Comparison of ENCODE assay signal across 9 mouse cellular contexts in genomic region chr17:45601877-45602304, GRCm38 (mm10). TPM values are rescaled to one million over a fixed set of nuclear protein-coding genes. Genes with fewer than 3 reads are reported as not detected.
A peak's percentile ranks its signal among the peaks of the same experiment; 100 is the strongest.
DNase-seq lines count a peak whose midpoint lies in the region; ATAC-seq and TF ChIP-seq lines count a peak whose summit lies in the region.
"Had no signal": no experiment of that assay in that cellular context is flagged by ENCODE, and none has a peak within 500 bp of the region (broad histone marks: within the 10 kb centered on the region; RNA-seq: fewer than 3 reads in every experiment).

Gene Mymx (minus strand): TSS chr17:45602102.

- in situ Hi-C loops in ES-E14 (cut with MboI; ENCODE audit: low sequenced_read_pairs in 2 of 2, unreplicated experiment in 2 of 2): no loop called here

- peaks cover 9% of the 10 kb centered on the region for H3K4me1 ChIP-seq in forebrain, embryonic 16.5 days (replicated peaks; ENCODE audit: control insufficient read depth, insufficient read depth, low read length)
- H3K4me1 ChIP-seq in forebrain, embryonic 14.5 days (ENCODE audit: control insufficient read depth, insufficient read depth, low read length): peaks cover 6% of the 10 kb centered on the region; the same call in 1 of the 2 replicates
- peaks cover 10% of the 10 kb centered on the region in 2 experiments; a peak in 3 of 4 replicates for H3K4me1 ChIP-seq in ES-E14 (ENCODE audit: control insufficient read depth in 2 of 2, insufficient read depth in 2 of 2, low read length in 2 of 2, poor library complexity in 1 of 2)
- H3K4me1 ChIP-seq in intestine, embryonic 14.5 days (replicated peaks; ENCODE audit: control insufficient read depth, insufficient read depth, low read length): peaks cover 28% of the 10 kb centered on the region
- peaks cover 24% of the 10 kb centered on the region for H3K4me1 ChIP-seq in limb, embryonic 15.5 days

- no peak within 1 kb of the TSS for H3K27ac ChIP-seq in forebrain, embryonic 16.5 days (ENCODE audit: low read length)
- H3K27ac ChIP-seq in forebrain, embryonic 14.5 days (ENCODE audit: low read depth, low read length): no peak within 1 kb of the TSS
- H3K27ac ChIP-seq in ES-E14 (ENCODE audit: insufficient read depth, low read depth, low read length, poor library complexity, severe bottlenecking): peak within 1 kb of the TSS; percentile 95
- H3K27ac ChIP-seq in intestine, embryonic 14.5 days (ENCODE audit: low read depth): no peak within 1 kb of the TSS
- 0 out of 2 replicates have a peak within 1 kb of the TSS, but pooled peaks have one; percentile 38 for H3K27ac ChIP-seq in limb, embryonic 15.5 days
- H3K27ac ChIP-seq: heart, adult 2 months had no signal

- H3K9ac ChIP-seq in forebrain, embryonic 16.5 days (replicated peaks; ENCODE audit: low read depth, low read length): no peak within 1 kb of the TSS
- no peak within 1 kb of the TSS for H3K9ac ChIP-seq in forebrain, embryonic 14.5 days (ENCODE audit: low read length)
- peak within 1 kb of the TSS; percentile 79 for H3K9ac ChIP-seq in ES-E14 (ENCODE audit: insufficient read depth, low read depth, low read length, poor library complexity, severe bottlenecking)
- H3K9ac ChIP-seq in intestine, embryonic 14.5 days (ENCODE audit: low read length): no peak within 1 kb of the TSS
- H3K9ac ChIP-seq in limb, embryonic 15.5 days: no peak within 1 kb of the TSS

- no peaks in the 10 kb centered on the region for H3K36me3 ChIP-seq in forebrain, embryonic 16.5 days (ENCODE audit: control insufficient read depth, insufficient read depth)
- H3K36me3 ChIP-seq in forebrain, embryonic 14.5 days (ENCODE audit: control insufficient read depth, insufficient read depth, low read length): no peaks in the 10 kb centered on the region
- H3K36me3 ChIP-seq in ES-E14 (ENCODE audit: control insufficient read depth, insufficient read depth, low read length, poor library complexity, severe bottlenecking): 0 out of 2 replicates have a peak, but pooled peaks cover 5% of the 10 kb centered on the region
- no peaks in the 10 kb centered on the region for H3K36me3 ChIP-seq in intestine, embryonic 14.5 days (ENCODE audit: control insufficient read depth, insufficient read depth, low read length)
- no peaks in the 10 kb centered on the region for H3K36me3 ChIP-seq in limb, embryonic 15.5 days

- H3K4me3 ChIP-seq in forebrain, embryonic 16.5 days (replicated peaks; ENCODE audit: low read length): no peak within 1 kb of the TSS
- no peak within 1 kb of the TSS for H3K4me3 ChIP-seq in forebrain, embryonic 14.5 days (ENCODE audit: low read depth, low read length)
- H3K4me3 ChIP-seq in ES-E14 (ENCODE audit: insufficient read depth in 1 of 2, low read depth in 1 of 2, low read length in 2 of 2, poor library complexity in 1 of 2, severe bottlenecking in 1 of 2): peak within 1 kb of the TSS; percentile 62 to 72
- H3K4me3 ChIP-seq in intestine, embryonic 14.5 days (ENCODE audit: low read depth, low read length): no peak within 1 kb of the TSS
- peak within 1 kb of the TSS; percentile 4; the same call in 1 of the 2 replicates for H3K4me3 ChIP-seq in limb, embryonic 15.5 days
- H3K4me3 ChIP-seq: heart, adult 2 months had no signal

- ATAC-seq in forebrain, embryonic 16.5 days: 0 out of 2 replicates have a peak, but pooled peaks have one; percentile 6
- ATAC-seq in forebrain, embryonic 14.5 days: no peak
- no peak for ATAC-seq in intestine, embryonic 14.5 days (replicated peaks; ENCODE audit: low FRiP score, low TSS enrichment, low read depth)
- ATAC-seq in limb, embryonic 15.5 days (ENCODE audit: insufficient number of reproducible peaks, low FRiP score, low TSS enrichment, low read depth): peak; percentile 52; the same call in 1 of the 2 replicates

- peaks cover 16% of the 10 kb centered on the region for H3K27me3 ChIP-seq in forebrain, embryonic 16.5 days (replicated peaks; ENCODE audit: control insufficient read depth, insufficient read depth, low read length)
- peaks cover 25% of the 10 kb centered on the region for H3K27me3 ChIP-seq in forebrain, embryonic 14.5 days (replicated peaks; ENCODE audit: control insufficient read depth, insufficient read depth, low read length)
- H3K27me3 ChIP-seq in intestine, embryonic 14.5 days (replicated peaks; ENCODE audit: control insufficient read depth, insufficient read depth, low read length): peaks cover 4% of the 10 kb centered on the region; the same call in 1 of the 2 replicates
- H3K27me3 ChIP-seq in limb, embryonic 15.5 days: peaks cover 29% of the 10 kb centered on the region

- H3K4me2 ChIP-seq in forebrain, embryonic 16.5 days (ENCODE audit: low read length): no peak within 1 kb of the TSS
- no peak within 1 kb of the TSS for H3K4me2 ChIP-seq in forebrain, embryonic 14.5 days (ENCODE audit: low read length)
- H3K4me2 ChIP-seq in intestine, embryonic 14.5 days (ENCODE audit: low read length): peak within 1 kb of the TSS; percentile 3; the same call in 1 of the 2 replicates
- H3K4me2 ChIP-seq in limb, embryonic 15.5 days: no peak within 1 kb of the TSS

- WGBS in forebrain, embryonic 16.5 days: 41% methylated on average over 6 of the region's 6 CpGs
- 39% methylated on average over 6 of the region's 6 CpGs for WGBS in forebrain, embryonic 14.5 days
- 35% methylated on average over 6 of the region's 6 CpGs for WGBS in intestine, embryonic 14.5 days
- WGBS in limb, embryonic 15.5 days: 35% methylated on average over 6 of the region's 6 CpGs

- DNase-seq in forebrain, embryonic 14.5 days (ENCODE audit: low spot score): no peak
- DNase-seq in ES-E14 (ENCODE audit: low read depth, low spot score): peak; percentile 98
- DNase-seq in intestine, embryonic 14.5 days (ENCODE audit: low spot score): no peak
- DNase-seq in spleen, postnatal 14 days (ENCODE audit: low spot score in 2 of 2): no peak
- DNase-seq in c-Kit-positive CD71-positive TER-119-positive erythroid progenitor cells, embryonic 14.5 days (ENCODE audit: low spot score): no peak
- DNase-seq in B cell, adult 2 months: no peak

- no peaks in the 10 kb centered on the region for H3K9me3 ChIP-seq in forebrain, embryonic 16.5 days (ENCODE audit: control insufficient read depth, low read length)
- no peaks in the 10 kb centered on the region for H3K9me3 ChIP-seq in forebrain, embryonic 14.5 days (replicated peaks; ENCODE audit: control insufficient read depth, low read length)
- no peaks in the 10 kb centered on the region for H3K9me3 ChIP-seq in ES-E14 (ENCODE audit: control insufficient read depth, insufficient read depth, low read depth, low read length)
- H3K9me3 ChIP-seq in intestine, embryonic 14.5 days (ENCODE audit: control insufficient read depth, low read length): no peaks in the 10 kb centered on the region
- H3K9me3 ChIP-seq in limb, embryonic 15.5 days: no peaks in the 10 kb centered on the region

TF ChIP-seq in ES-E14, 5 proteins besides CTCF, POLR2A, EP300 and RAD21:
- TF ChIP-seq ZC3H11A (IDR thresholded peaks at IDR 0.05; ENCODE audit: borderline replicate concordance, low read depth, low read length): no peak
- no peak for TF ChIP-seq ZNF384 (IDR thresholded peaks at IDR 0.05; ENCODE audit: low read depth, low read length)
- 0 out of 2 replicates have a peak, but pooled peaks have one; percentile 34 for TF ChIP-seq CHD2 (IDR thresholded peaks at IDR 0.05; ENCODE audit: low read depth, low read length)
- no peak for TF ChIP-seq HCFC1 (IDR thresholded peaks at IDR 0.05; ENCODE audit: borderline replicate concordance, insufficient read depth, low read length)

RNA-seq across cellular contexts. Expression of gene Mymx, which starts in this region (rescaled TPM):
- not detected in 2 replicates for polyA plus RNA-seq in forebrain, embryonic 16.5 days (2015; fragmentation: Nextera tagmentation; extraction: Ambion mirVana)
- polyA plus RNA-seq in forebrain, embryonic 14.5 days (2014; fragmentation: Nextera tagmentation; extraction: Ambion mirVana): not detected in 2 replicates
- 66.0 and 95.3 TPM in 2 replicates for total RNA-seq in ES-E14 (2012; rRNA removed)
- polyA plus RNA-seq in intestine, embryonic 14.5 days (2014; fragmentation: Nextera tagmentation; extraction: Ambion mirVana): 0.31 TPM in 1 of 2 replicates, not detected in the other
- polyA plus RNA-seq in limb, embryonic 15.5 days (2015; fragmentation: Nextera tagmentation; extraction: Ambion mirVana): 22.9 and 39.7 TPM in 2 replicates
- total RNA-seq: heart, adult 2 months had no signal
- polyA plus RNA-seq: heart, adult 2 months had no signal

Comparison
In these comparisons a context has a peak if more than half of its experiments do, and no peak if none do; other contexts are left out.
1. RNA of gene Mymx (polyA plus RNA-seq): 22.9 to 39.7 TPM in limb, embryonic 15.5 days; 0.31 TPM in intestine, embryonic 14.5 days, not detected in forebrain, embryonic 16.5 days and not detected in forebrain, embryonic 14.5 days; every median in the first group is over 10 times any median in the second.
2. Peak in ATAC-seq in forebrain, embryonic 16.5 days; RNA of the gene not detected or under 1 TPM.
3. H3K27ac ChIP-seq: peak in ES-E14 (single experiment) and limb, embryonic 15.5 days (single experiment); none in forebrain, embryonic 16.5 days (single experiment), forebrain, embryonic 14.5 days (single experiment) and intestine, embryonic 14.5 days (single experiment).
4. H3K4me3 ChIP-seq: peak in ES-E14 (2 of 2) and limb, embryonic 15.5 days (single experiment); none in forebrain, embryonic 16.5 days (single experiment), forebrain, embryonic 14.5 days (single experiment) and intestine, embryonic 14.5 days (single experiment).